Mouse (Mus musculus) liver, postnatal 0 days (tissue): ENCODE results near the gene Spata21.

Source experiments
- CTCF ChIP-seq: sonication (generic); IDR thresholded peaks from 2 replicates; pipeline ENCODE4 v1.5.1; 2016; ENCODE audit warnings: antibody characterized with exemption, low read depth
- EP300 ChIP-seq: IDR thresholded peaks from 2 replicates; pipeline ENCODE4 v1.6.1; 2016; ENCODE audit warnings: antibody characterized with exemption, low read depth, mild to moderate bottlenecking

GRCm38 (mm10) chr4:141048810-141049475 lies 39.2 kb upstream of the Spata21 start:
- TF ChIP-seq CTCF (no peak), EP300 (no peak)
